7 mouse cellular contexts compared by ENCODE assay signal in genomic region chr2:49741895-49742734, GRCm38 (mm10). TPM values are rescaled to one million over a fixed set of nuclear protein-coding genes. Genes with fewer than 3 reads are reported as not detected.
A peak's percentile ranks its signal among the peaks of the same experiment; 100 is the strongest.
DNase-seq lines count a peak whose midpoint lies in the region; ATAC-seq and TF ChIP-seq lines count a peak whose summit lies in the region.

No protein-coding gene starts in this region.

- peak; percentile 55 for DNase-seq in CD4-positive helper T cell, adult 2 months (ENCODE audit: low read depth, low spot score)
- DNase-seq in brain, adult 2 months (ENCODE audit: low read depth, low spot score), result peak; percentile 89
- peak; percentile 87 for DNase-seq in midbrain, postnatal 0 days (ENCODE audit: low spot score)
- no peak for DNase-seq in urinary bladder, adult 2 months (ENCODE audit: low spot score)
- DNase-seq in natural killer cell, adult 2 months (ENCODE audit: low spot score in 2 of 2), result no peak

- WGBS in hindbrain, embryonic 16.5 days, result 40% methylated on average over 16 of the region's 16 CpGs
- 52% methylated on average over 16 of the region's 16 CpGs for WGBS in midbrain, postnatal 0 days
- WGBS in intestine, embryonic 15.5 days, result 81% methylated on average over 16 of the region's 16 CpGs

- H3K9ac ChIP-seq in hindbrain, embryonic 16.5 days (ENCODE audit: low read depth, low read length), result no peak overlapping the region
- no peak overlapping the region; the same call in 1 of the 2 replicates for H3K9ac ChIP-seq in midbrain, postnatal 0 days (replicated peaks; ENCODE audit: low read length, poor library complexity, severe bottlenecking)
- no peak overlapping the region for H3K9ac ChIP-seq in intestine, embryonic 15.5 days

- H3K27me3 ChIP-seq in hindbrain, embryonic 16.5 days (replicated peaks; ENCODE audit: control insufficient read depth, insufficient read depth, low read length), result no peaks in the 10 kb centered on the region
- H3K27me3 ChIP-seq in midbrain, postnatal 0 days (ENCODE audit: insufficient read depth, low read length), result no peaks in the 10 kb centered on the region
- no peaks in the 10 kb centered on the region for H3K27me3 ChIP-seq in intestine, embryonic 15.5 days (replicated peaks)

- no peak overlapping the region for H3K4me3 ChIP-seq in hindbrain, embryonic 16.5 days (ENCODE audit: low read length)
- H3K4me3 ChIP-seq in midbrain, postnatal 0 days (ENCODE audit: low read depth, low read length), result no peak overlapping the region
- no peak overlapping the region for H3K4me3 ChIP-seq in intestine, embryonic 15.5 days (replicated peaks)

- ATAC-seq in hindbrain, embryonic 16.5 days, result peak; percentile 46
- ATAC-seq in midbrain, postnatal 0 days (ENCODE audit: low FRiP score), result peak; percentile 32; the same call in 1 of the 2 replicates
- ATAC-seq in intestine, embryonic 15.5 days, result no peak

- H3K27ac ChIP-seq in hindbrain, embryonic 16.5 days (ENCODE audit: low read depth, low read length), result peak overlapping the region; percentile 53
- H3K27ac ChIP-seq in midbrain, postnatal 0 days (ENCODE audit: low read depth, low read length), result peak overlapping the region; percentile 26; the same call in 1 of the 2 replicates
- H3K27ac ChIP-seq in intestine, embryonic 15.5 days, result no peak overlapping the region

- peaks cover 42% of the 10 kb centered on the region for H3K4me1 ChIP-seq in hindbrain, embryonic 16.5 days (ENCODE audit: control insufficient read depth, insufficient read depth, low read depth, low read length)
- H3K4me1 ChIP-seq in midbrain, postnatal 0 days (ENCODE audit: insufficient read depth, low read length), result no peaks in the 10 kb centered on the region
- peaks cover 14% of the 10 kb centered on the region for H3K4me1 ChIP-seq in intestine, embryonic 15.5 days (replicated peaks)

- H3K9me3 ChIP-seq in hindbrain, embryonic 16.5 days (ENCODE audit: control insufficient read depth, low read length), result no peaks in the 10 kb centered on the region
- H3K9me3 ChIP-seq in midbrain, postnatal 0 days (ENCODE audit: low read length), result no peaks in the 10 kb centered on the region
- H3K9me3 ChIP-seq in intestine, embryonic 15.5 days, result no peaks in the 10 kb centered on the region

- no peak for TF ChIP-seq CTCF in midbrain, postnatal 0 days (IDR thresholded peaks at IDR 0.05)

- H3K4me2 ChIP-seq in hindbrain, embryonic 16.5 days (ENCODE audit: low read length), result no peak overlapping the region
- H3K4me2 ChIP-seq in midbrain, postnatal 0 days (ENCODE audit: low read depth, low read length, poor library complexity, severe bottlenecking), result no peak overlapping the region
- H3K4me2 ChIP-seq in intestine, embryonic 15.5 days (replicated peaks), result no peak overlapping the region

- H3K36me3 ChIP-seq in hindbrain, embryonic 16.5 days (ENCODE audit: control insufficient read depth, insufficient read depth, low read length), result 0 out of 2 replicates have a peak, but pooled peaks cover 14% of the 10 kb centered on the region
- peaks cover 7% of the 10 kb centered on the region; the same call in 1 of the 2 replicates for H3K36me3 ChIP-seq in midbrain, postnatal 0 days (ENCODE audit: insufficient read depth, low read length)
- H3K36me3 ChIP-seq in intestine, embryonic 15.5 days, result no peaks in the 10 kb centered on the region

RNA-seq across cellular contexts. Expression of gene Lypd6b, which starts 45.4 kb away (rescaled TPM):
- polyA plus RNA-seq in hindbrain, embryonic 16.5 days (2015; fragmentation: Nextera tagmentation; extraction: Ambion mirVana), result 15.6 and 18.8 TPM in 2 replicates
- 18.6 and 22.5 TPM in 2 replicates for total RNA-seq in midbrain, postnatal 0 days (2014; rRNA removed)
- polyA plus RNA-seq in midbrain, postnatal 0 days (2015; fragmentation: Nextera tagmentation; extraction: Ambion mirVana), result 28.1 and 31.1 TPM in 2 replicates
- polyA plus RNA-seq in urinary bladder, adult 2 months (2012; rRNA removed), result 6.8 and 7.7 TPM in 2 replicates
- 2.0 and 2.8 TPM in 2 replicates for polyA plus RNA-seq in intestine, embryonic 15.5 days (2015; fragmentation: Nextera tagmentation; extraction: Ambion mirVana)

Comparison
In these comparisons a context has a peak if more than half of its experiments do, and no peak if none do; other contexts are left out.
1. DNase-seq: peak in CD4-positive helper T cell, adult 2 months (single experiment), brain, adult 2 months (single experiment) and midbrain, postnatal 0 days (single experiment); none in urinary bladder, adult 2 months (single experiment) and natural killer cell, adult 2 months (0 of 2).